Mouse (Mus musculus): ENCODE results near the gene Kctd21.
A peak's percentile ranks its signal among the peaks of the same experiment; 100 is the strongest.

Gene Kctd21

GRCm38 (mm10) chr7:97348318-97348717 lies 16.2 kb downstream of the Kctd21 start:
- no peak for DNase-seq (ENCODE audit: low read depth, low spot score)

GRCm38 (mm10) chr7:97348836-97349235 lies 16.7 kb downstream of the Kctd21 start:
- no peak for DNase-seq (ENCODE audit: low read depth, low spot score)

- no peak for DNase-seq (ENCODE audit: low read depth, low spot score)
Measured at GRCm38 (mm10) chr7:97349438-97349837, 17.3 kb downstream of the Kctd21 start.

GRCm38 (mm10) chr7:97350891-97351290 lies 18.8 kb downstream of the Kctd21 start:
- no peak for DNase-seq (ENCODE audit: low read depth, low spot score)

GRCm38 (mm10) chr7:97351792-97352513 lies 19.8 kb downstream of the Kctd21 start:
- no peak for DNase-seq (ENCODE audit: low read depth, low spot score)

- DNase-seq (ENCODE audit: low read depth, low spot score): no peak
Measured at GRCm38 (mm10) chr7:97353356-97353755, 21.2 kb downstream of the Kctd21 start.

- DNase-seq (ENCODE audit: low read depth, low spot score): no peak
Measured at GRCm38 (mm10) chr7:97355068-97355841, 23.1 kb downstream of the Kctd21 start.

- no peak for DNase-seq (ENCODE audit: low read depth, low spot score)
Measured at GRCm38 (mm10) chr7:97356253-97356652, 24.1 kb downstream of the Kctd21 start.

GRCm38 (mm10) chr7:97356875-97357276 lies 24.7 kb downstream of the Kctd21 start:
- DNase-seq (ENCODE audit: low read depth, low spot score): no peak

GRCm38 (mm10) chr7:97357840-97358239 lies 25.7 kb downstream of the Kctd21 start:
- no peak for DNase-seq (ENCODE audit: low read depth, low spot score)

- DNase-seq (ENCODE audit: low read depth, low spot score): no peak
Measured at GRCm38 (mm10) chr7:97358347-97358746, 26.2 kb downstream of the Kctd21 start.

GRCm38 (mm10) chr7:97360166-97360565 lies 28.0 kb downstream of the Kctd21 start:
- no peak for DNase-seq (ENCODE audit: low read depth, low spot score)

- no peak for DNase-seq (ENCODE audit: low read depth, low spot score)
Measured at GRCm38 (mm10) chr7:97360955-97361354, 28.8 kb downstream of the Kctd21 start.

GRCm38 (mm10) chr7:97361467-97361866 lies 29.3 kb downstream of the Kctd21 start:
- peak; percentile 55 for DNase-seq (ENCODE audit: low read depth, low spot score)

- no peak for DNase-seq (ENCODE audit: low read depth, low spot score)
Measured at GRCm38 (mm10) chr7:97365887-97366286, 33.8 kb downstream of the Kctd21 start.

GRCm38 (mm10) chr7:97375101-97375500 lies 43.0 kb downstream of the Kctd21 start:
- no peak for DNase-seq (ENCODE audit: low read depth, low spot score)

GRCm38 (mm10) chr7:97375906-97376305 lies 43.8 kb downstream of the Kctd21 start:
- no peak for DNase-seq (ENCODE audit: low read depth, low spot score)

- no peak for DNase-seq (ENCODE audit: low read depth, low spot score)
Measured at GRCm38 (mm10) chr7:97379304-97379703, 47.2 kb downstream of the Kctd21 start.

- DNase-seq (ENCODE audit: low read depth, low spot score): no peak
Measured at GRCm38 (mm10) chr7:97380500-97381123, 48.5 kb downstream of the Kctd21 start.

- DNase-seq (ENCODE audit: low read depth, low spot score): no peak
Measured at GRCm38 (mm10) chr7:97382661-97383060, 50.5 kb downstream of the Kctd21 start.

GRCm38 (mm10) chr7:97383496-97384132 lies 51.5 kb downstream of the Kctd21 start:
- DNase-seq (ENCODE audit: low read depth, low spot score): no peak
